Mouse (Mus musculus) natural killer cell, adult 2 months (primary cell): ENCODE measurements at regions not wholly inside any gene's neighbourhood (a gene's known extent, or its start where the extent isn't known, plus 50 kb on each side); places are given as distances from the start of the nearest gene placed in this dataset.

Source experiments
- DNase-seq, 2 experiments: peaks; one replicate each; pipeline ENCODE4 v3.0.0; 2022; ENCODE audit warnings: low spot score in 2 of 2

DNA sequence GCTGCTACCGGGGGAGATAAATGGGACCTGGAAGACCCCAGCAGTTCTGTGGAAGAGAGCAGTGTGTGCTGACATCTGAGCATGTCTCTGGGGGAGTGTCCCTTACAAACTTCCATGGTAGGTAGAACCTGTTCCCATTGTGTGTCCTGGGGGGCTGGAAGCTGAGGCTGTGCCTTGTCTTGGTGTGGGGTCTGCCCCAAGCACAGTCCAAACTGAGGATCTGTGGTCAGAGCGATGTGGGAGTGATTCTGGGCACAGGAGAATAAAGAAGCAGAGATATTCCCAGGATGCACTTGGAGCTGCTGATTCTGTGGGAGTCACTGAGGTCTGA lies 118.5 kb upstream of the Sulf2 start:
- DNase-seq, result no peak

DNA sequence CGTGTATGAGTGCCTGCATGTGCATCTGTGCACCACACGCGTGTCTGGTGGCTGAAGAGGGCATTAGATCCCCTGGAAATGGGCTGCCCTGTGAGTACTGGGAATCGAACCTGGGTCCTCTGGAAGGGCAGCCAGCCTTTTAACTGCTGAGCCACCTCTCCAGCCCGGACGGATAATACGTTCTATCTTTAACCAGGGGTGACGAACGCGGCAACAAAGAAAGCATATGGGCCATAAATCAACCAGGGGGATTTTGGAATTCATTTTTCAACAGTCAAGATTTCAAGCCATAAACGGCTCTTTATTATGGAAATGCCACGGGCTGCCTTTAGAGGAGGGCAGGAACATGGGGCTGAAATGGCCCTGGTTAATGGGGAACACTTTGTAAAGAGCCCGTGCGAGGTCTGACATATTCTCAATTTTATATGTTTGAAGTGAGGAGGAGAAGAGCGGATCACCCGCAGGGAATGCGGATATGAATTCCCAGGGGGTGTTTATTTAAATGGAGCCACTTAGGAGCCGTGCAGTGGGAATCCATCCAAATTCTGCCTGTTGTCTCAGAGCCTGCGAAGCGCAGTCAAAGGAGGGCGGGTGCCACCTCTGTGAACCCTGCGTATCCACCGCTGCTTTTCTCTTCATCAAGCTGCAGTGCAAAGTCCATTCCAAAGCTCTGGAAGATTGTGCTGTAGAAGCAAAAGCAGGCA lies 118.0 kb upstream of the Sulf2 start:
- DNase-seq, result no peak

DNA sequence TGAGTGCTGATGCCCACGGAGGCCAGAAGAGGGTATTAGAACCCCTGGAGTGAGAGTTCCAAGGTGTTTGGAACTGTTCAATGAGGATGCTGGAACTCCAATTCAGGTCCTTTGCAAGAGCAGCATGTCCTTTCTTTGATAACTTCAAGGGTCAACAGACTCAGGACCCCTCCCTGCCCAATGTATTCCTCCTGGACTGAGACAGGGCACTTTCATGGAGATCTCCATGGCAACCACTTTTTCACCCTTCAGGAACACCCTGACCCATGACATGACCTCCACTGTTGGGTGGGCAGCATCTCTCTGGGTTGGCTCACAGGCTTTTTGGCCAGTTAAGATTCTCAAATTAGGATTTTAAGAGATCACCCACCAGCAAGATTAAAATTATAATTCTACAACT lies 117.4 kb upstream of the Sulf2 start:
- no peak for DNase-seq

DNA sequence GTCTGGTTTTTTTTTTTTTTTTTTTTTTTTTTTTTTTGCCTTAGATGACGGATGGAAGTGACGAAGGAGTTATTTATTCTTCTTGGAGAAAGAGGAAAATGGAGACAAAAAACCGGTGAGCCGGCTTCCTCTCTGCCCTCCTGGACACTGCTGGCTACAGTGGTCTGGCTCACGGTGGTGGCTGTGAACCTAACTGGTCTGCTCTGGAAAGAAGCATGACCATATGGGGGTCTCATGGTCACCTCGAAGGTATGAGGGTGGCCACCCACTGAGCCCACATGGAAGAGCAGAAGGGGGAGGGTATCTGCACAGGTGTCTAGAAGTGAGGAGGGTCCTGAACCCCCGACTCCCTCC lies 116.7 kb upstream of the Sulf2 start:
- no peak for DNase-seq

DNA sequence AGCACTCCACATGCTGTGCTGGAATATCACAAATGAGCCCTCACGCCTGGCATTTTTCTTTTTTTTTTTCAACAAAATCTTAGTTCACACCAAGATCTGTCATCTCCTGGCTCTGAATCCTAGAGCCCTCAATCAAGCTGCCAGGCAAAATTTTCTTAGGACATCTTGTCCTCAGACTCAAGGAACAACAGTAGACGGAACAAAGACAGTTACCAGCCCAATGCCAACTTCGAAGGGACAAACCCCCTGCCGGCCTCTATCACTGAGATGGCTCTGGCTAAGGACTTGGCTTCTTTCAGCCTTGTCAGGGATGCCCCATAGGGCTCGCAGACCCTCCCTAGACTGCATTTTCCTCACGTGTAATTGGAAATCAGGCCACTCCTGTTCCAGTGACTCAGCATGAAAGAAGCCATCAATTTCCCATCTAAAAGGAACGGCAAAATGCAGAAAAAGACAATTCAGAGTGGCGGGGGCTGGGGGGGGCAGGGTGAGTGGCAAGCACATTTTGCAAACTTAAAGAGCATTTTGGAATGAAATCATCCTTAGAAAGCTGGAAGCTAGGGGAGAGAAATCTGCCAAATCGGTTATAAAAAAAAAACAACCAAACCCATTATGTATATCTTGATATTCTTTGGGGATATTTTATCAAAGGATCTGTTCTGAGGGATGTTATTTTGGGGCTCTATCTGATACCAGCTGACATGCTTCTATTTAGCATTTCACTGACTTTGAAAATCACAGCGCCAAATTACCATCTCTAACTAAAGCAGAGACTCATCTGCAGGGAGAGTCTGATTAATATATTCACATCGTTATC lies 116.1 kb upstream of the Sulf2 start:
- no peak for DNase-seq

DNA sequence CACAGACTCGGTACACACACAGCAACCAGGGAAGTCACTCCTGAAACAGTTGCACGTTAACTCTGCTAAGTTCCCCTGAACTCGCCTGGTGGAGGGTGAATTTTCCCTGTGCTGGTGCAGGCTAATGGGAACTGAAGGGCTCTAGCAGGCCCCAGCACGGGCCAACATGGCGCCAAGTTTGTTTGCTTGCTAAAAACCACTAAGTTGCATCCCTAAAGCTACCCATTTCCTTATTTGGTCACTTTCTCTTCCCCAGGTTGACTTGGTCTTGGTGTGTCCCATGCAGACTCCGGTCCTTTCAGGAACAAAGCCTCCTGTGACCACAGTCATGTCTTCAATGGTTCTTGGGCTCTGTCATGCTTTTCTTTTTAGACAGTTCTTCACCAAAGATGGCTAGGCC lies 114.5 kb upstream of the Sulf2 start:
- no peak for DNase-seq

DNA sequence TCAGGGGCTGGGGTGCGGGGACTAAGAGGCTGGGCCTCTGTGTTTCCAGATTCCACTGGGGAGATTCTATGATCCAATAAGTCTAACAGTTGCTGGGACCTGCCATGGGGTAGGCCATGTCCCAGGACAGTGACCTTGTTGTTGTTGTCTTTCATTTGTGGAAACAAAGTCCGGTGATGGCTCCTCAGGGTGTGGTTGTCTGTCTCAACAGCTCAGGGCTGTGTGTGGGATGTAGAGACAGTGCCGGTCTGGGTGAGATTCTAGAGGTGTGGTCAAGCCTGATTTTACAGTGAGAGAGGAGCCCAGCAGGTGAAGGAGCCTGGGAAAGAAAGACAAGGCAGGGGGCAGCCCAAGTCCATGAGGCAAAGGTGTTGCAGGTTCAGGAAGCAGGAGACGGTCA lies 111.5 kb upstream of the Sulf2 start:
- no peak for DNase-seq

DNA sequence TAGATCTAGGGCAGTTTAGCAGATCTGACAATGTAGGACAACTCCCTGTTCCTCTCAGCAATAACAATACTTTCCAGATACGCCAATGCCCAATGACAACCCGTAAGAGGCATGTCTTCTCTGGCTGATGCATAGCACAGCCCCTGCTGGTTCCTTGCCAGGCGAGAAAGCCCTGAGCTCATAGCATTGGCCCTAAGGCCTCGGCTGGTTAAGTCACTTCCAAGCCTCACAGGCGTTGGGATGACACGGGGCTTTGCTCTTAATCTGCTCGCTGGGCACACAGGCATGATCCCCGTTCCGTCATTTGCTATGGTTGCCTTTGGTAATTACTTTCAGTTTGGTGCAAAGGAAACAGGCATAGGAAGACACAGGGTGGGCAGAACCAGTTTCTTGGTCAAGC lies 111.0 kb upstream of the Sulf2 start:
- DNase-seq, result no peak

DNA sequence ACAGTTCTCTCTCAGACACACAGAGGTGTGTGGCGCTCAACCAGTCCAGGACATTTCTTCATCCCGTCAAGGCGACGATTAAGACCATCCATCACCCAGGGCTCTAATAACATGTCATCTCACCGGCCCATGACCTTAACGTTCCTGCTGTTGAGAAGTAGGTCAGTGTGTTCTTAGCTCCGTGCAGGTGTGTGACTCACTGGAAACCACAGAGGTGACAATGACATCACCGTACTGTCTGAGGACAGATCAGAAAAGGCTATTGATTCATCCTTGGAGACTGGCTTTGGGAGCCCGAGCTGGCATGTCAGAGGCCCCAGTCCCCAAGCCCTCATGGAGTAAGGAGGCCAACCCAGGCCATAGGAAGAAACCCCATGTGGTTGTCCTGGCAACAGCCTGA lies 109.3 kb upstream of the Sulf2 start:
- DNase-seq, result peak; percentile 57 to 75

DNA sequence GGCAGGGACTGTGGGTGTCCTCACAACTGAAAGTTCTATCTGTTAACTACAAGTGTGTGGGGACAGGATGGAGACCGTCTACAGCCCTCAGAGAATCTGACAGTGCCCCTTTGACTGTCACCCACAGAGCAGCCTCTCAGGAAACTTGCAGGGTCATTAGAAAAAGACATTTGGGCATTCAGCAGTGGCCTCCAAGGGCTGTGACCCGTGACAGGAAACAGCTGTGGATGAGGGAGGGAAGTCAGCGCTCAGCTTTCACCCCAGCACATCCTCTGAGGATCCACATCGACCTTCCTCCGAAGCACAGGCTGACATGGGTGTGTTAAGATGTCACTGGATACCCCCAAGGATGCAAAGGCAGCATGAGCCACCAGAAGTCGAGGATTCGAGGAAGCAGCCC lies 106.3 kb upstream of the Sulf2 start:
- peak; percentile 50 to 62 for DNase-seq

DNA sequence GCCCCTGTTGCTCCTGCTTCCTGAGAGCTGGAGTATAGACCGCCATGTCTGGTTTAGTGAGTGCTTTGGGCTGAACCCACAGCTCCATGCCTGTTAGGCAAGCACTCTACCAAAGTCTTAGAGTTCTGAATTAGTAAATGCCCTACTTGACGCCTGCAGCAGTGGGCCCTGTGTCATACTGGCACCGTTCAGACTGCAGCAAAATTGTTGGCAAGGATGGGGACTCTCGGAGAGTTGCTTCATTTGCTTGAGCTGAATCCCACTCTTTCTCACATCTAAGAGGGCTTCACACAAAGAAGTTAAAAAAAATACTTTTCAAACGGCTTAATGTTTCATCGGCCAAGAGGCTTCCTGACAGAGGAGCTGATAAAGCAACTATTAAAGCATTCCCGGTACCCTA lies 105.6 kb upstream of the Sulf2 start:
- DNase-seq, result no peak

DNA sequence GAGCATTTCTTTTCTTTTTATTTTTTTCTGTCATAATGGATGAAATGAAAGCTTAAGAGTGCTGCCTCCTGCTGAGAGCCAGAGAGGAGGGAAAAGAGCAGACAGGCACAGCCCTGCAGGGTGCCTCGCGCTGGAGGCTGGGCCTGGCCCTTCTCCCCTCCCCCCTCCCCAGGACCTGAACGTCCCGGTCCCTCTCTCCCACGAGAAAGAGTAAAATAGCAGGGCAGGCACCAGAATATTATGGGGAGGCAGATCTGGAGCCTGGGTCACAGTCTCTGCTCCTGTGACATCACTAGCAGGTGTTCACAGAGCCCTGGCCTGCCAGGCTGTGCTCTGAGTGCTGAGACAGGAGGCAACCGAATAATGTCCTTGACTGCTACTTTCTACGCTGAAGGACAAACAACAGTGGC lies 103.3 kb upstream of the Sulf2 start:
- DNase-seq, result no peak

DNA sequence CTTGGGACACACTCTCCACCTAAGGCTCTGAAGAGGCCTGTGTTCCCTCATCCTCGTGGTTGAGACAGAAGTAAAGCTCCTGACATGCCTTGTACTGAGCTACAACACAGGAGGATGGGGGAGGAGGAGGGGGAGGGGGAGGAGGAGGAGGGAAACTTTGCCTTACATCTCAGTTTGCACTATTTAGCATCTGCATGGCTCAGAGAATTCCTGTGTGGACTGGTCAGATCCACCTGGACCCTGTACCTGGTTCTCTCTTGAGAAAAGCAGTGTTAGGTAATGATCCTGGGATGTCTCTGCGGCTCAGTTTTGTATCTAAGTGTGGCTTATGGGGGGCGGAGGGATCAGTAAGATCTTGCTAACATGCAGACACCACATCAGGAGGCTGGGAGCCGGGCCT lies 102.2 kb upstream of the Sulf2 start:
- DNase-seq, result no peak

DNA sequence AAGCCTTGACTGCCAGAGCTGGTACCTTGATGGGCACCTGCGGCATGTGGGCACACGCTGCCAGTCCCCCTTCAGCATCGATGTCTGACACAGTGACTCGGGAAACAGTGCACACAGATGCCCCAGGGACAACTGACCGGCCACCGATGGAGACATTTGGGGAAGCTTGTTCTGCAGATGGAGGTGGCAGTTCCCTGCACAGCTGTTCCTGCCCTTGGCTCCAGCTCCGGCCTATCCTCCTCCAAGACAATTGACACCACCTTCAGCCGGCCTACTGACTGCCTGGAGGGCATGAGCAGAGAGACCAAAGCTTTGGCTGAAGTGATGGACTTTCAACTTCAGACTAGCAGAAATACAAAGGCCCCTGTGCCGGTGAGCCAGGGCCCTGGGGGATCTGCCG lies 100.7 kb upstream of the Sulf2 start:
- DNase-seq, result no peak

DNA sequence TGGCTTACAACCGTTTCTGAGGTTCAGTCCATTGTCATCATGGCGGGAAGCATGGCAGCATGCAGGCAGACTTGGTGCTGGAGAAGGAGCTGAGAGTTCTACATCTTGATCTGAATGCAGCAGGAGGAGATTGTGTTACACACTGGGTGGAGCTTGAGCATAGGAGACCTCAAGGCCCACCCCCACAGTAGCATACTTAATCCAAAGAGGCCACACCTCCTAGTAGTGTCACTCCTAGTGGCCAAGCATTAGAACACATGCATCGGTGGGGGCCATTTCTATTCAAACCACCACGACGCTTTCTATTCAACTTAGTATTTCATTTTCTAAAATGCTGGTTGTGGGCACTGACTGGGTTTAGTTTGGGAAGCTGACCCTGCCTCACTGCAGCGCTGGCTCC lies 99.1 kb upstream of the Sulf2 start:
- DNase-seq, result no peak

DNA sequence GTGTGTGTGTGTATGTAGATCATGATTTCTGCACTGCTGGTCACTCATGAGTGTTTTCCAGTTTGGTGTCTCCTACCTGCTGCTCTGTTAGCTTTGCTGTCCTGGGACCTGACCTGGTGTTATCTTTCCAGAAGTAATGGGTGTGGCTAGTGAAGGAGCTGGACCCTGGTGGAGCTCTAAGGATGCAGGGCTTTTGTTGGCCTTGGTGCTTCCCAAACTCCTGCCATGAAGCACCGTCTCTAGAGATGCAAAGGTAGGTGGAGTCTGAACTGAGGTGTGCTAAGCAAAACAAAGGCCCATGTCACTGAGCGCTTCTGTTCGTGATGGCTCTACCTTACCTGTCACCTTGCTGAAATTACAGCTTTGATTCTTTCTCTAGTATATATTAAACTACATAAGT lies 96.6 kb upstream of the Sulf2 start:
- no peak for DNase-seq

DNA sequence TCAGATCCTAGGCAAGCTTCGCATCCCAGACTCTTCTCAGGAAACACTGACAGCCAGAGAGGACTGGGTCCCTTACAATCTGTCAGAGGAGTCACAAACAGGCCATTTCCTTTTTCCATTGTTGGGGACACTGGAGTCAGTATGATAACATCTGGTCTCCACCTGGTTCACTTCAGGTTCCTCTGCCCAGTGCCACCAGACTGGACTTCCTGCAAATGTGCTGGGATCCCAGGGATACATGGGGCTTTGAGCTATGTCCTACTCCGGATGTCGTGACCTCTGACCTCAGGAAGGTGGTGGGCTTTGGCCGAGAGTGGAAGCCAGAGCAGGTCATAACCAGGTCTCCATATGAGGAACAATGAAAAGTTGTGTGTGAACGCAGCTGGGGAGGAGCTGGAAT lies 96.0 kb upstream of the Sulf2 start:
- no peak for DNase-seq

DNA sequence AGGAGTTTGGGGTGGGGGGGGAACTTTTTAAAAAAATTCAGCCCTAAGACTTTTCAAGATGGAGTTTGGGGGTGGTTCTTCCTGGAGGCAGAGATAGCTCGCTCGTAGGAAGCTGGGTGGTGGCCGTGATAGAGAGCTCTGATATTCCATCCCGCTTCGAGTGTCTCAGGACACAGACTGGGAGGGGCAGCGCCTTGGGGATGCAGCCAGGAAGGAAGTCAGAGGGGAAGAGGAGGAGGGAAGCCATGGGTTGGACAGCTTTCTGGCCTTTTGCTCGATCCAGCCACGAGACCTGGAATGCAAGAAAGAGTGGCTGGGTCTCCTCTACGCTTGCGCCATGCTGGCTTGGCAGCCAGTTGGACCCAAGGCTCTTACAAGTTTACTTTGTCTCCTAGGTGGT lies 95.1 kb upstream of the Sulf2 start:
- no peak for DNase-seq

DNA sequence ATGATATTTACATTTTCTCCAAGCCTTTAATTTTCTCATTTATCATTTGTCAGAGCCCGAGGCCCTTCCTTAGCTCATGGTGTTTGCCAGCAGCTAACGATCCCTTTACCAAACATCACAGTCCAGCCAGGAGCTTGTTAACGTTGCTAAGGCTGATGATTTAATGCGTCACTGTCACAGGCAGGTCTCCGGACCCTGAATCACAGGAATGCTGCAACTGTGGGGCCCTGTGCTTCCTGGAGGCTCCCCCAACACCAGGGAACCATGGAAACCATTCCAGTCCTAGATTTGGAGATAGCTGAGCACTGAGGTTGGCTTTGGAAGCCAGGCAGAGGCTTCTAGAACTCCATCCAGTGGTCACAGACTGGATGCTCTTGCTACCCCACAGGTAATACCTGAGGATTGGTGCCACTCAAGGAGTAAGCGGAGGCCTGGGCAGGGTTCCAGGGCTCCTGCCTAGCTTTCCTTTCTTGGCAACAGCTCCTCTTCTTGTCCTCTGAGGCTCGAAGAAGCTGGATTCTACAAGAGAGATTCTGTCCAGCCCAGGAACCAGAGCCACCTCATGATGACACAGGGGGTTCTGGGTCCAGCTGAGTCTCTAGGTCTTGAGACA lies 94.0 kb upstream of the Sulf2 start:
- no peak for DNase-seq

DNA sequence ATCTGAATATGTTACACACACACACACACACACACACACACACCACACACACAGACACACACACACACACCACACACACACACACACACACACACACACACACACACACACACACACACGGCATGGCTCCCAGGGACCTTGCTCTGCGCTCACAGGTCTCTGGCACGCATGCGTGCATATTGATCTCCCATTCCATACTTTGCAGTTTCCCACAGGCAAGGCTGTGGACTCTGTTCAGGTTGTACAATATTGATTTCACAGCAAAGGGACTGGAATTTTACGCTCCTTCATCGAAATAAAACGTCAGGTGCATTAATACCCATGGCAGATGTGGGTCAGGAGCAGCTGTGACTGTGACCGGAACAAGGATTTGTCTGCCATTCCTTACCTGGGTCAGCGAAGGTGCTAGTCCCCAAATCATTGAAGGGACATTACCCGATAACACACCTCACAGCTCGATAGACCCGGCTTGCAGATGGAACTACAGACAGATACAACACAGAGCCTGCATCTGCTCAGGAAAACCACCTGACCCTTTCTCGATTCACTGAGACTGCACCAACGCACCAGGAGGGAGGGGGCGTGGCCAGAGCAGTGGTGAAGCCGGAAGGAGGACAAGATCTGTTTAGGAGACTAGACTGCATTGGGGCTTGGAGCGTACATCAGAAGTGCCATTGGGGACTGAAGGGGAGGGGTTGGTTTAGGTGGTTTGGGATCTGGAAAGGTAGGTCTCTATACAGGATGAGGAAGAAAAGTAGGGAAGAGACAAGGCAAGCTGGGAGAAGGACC lies 91.1 kb upstream of the Sulf2 start:
- no peak for DNase-seq

DNA sequence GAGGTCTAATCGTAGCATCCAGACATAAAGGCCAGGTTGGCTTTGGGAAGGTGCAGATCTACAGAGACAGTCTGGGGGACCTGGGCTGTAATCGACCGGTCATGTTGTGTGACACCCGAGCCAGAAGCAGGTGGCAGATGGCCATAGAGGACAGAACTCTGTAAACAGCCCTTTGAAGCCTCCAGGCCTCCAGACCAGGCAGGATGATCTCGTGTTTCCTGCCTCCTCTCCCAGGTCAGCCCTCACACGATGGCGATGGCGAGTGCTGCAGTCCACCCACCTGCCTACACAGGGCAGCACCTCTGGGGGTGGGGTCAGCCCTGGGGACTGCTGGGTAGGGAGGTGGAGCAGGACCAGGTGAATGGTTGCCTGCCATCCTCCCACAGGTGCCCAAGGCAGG lies 89.8 kb upstream of the Sulf2 start:
- DNase-seq, result no peak

DNA sequence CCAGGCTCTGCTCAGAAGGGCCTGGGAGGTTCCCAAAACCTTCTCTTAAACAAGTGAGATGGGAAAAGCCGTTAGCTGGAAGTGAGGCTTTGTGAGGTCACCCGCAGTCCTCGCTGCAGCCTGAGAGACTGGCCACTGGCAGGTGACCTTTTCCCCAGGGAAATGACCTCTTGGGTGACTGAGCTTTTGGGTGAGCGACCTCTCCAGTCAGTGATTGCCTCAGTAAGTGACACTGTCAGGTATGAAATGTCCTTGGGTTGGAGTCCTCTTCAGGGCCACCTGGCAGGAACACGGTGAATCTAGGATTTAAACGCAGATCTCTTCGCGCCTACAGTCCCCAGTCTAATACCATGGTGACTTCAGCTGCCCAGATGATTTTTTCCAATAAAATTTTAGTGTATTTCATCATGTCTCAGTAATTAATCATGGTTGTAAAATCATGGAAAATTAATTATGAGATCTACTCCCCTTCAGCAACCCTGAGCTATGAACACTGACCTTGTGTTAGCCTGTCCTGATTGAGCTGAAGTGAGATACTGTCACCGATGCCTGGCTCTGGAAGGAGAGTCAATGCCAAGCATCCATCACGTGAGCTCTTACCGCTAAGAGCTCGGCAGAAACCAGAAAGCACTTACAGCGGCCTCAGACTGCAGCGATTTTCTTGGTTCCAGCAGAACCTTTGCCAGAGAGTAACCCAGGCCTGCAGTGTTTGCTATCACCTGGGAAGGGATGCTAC lies 87.5 kb upstream of the Sulf2 start:
- no peak for DNase-seq
